Mouse (Mus musculus) urinary bladder, postnatal 4 days (tissue): Measurements from ENCODE around the gene Inpp5b.

Source experiments
- DNase-seq, 2 experiments: peaks; one replicate each; pipeline ENCODE4 v3.0.0; 2021 to 2022; ENCODE audit warnings: low spot score in 2 of 2

Gene Inpp5b

GRCm38 (mm10) chr4:124811347-124811975, 69.8 kb downstream of the Inpp5b start:
- no peak for DNase-seq

- no peak for DNase-seq
These were observed 74.3 kb downstream of the Inpp5b start for GRCm38 (mm10) chr4:124815901-124816300.

DNA sequence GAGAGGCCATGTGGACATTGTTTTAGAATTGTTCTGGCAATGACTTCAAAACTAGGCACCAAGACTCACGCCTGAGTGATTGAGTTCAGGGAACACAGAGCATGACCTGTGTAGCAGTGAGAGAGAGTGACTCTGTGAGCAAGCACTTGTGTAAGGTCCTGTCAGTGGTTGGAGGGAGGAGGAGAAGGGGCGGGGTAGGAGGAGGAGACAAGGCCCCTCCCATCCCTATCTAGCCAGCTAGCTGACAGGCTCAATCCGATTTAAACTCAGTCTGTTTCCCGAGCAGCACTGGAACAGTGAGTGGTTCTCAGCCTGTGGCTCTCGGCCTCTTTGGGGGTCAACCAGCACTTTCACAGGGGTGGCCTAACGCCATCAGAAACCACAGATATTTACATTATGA, 76.2 kb downstream of the Inpp5b start:
- DNase-seq, result no peak

DNA sequence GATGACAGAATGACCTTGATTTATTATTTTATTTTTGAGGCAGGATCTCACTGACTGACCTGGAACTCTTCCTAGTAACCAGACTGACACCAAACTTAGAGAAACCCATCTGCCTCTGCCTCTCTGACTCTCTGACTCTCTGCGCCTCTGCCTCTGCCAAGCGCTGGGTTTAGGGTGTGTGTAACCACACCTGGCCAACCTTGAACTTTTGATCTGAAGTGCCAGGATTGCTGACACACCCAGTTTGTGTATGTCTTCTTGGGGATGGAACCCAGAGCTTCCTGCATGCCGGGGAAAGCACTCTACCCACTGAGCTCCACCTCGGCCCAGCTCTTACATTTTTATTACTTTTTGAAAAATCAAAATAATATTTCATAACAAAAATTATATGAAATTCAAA, 77.2 kb downstream of the Inpp5b start:
- DNase-seq, result no peak

- no peak for DNase-seq
These were observed 83.3 kb downstream of the Inpp5b start for GRCm38 (mm10) chr4:124824967-124825366.

DNA sequence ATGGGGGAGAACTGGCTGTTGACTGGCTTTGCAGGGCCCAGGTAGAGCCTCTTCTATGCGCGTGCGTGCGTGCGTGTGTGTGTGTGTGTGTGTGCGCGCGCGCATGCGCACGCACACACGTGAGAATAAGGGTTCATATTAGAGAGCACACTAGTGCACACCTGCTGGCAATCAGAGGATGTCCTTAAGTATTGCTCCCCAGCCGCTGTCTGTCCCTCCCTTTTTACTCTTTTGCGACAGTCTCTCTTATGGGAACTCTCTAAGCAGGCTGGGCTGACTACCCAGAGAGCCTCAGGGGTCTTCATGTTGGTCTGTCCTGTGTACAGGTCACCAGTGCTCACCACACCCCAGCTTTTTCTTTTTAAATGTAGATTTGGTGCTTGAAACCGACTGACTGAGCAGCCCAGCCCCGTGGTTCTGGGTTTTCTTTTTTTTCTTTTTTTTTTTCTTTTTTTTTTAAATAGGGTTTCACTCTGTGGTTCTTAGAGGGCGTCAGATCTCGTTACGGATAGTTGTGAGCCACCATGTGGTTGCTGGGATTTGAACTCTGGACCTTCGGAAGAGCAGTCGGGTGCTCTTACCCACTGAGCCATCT, 83.8 kb downstream of the Inpp5b start:
- DNase-seq, result no peak

- DNase-seq, result no peak
These were observed 88.0 kb downstream of the Inpp5b start for GRCm38 (mm10) chr4:124829671-124830070.

GRCm38 (mm10) chr4:124832796-124833195, 91.1 kb downstream of the Inpp5b start:
- DNase-seq, result no peak

GRCm38 (mm10) chr4:124838035-124838700, 96.5 kb downstream of the Inpp5b start:
- no peak for DNase-seq

DNA sequence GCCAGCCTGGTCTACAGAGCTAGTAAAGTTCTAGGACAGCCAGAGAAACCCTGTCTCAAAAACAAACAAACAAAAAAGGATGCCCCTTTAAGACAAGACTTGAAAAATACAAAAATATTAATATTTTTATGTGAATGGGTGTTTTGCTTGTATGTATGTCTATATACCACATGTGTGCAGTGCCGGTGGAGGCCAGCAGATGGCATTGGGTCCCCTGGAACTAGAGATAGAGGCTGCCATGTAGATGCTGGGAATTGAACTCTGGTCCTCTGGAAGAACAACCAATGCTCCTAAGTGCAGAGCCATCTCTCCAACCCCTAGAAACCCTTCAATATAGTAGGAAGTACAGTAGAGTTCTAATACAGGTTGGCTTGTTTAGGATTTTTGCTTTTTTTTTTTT, 99.3 kb downstream of the Inpp5b start:
- DNase-seq, result no peak

- no peak for DNase-seq
These were observed 101.8 kb downstream of the Inpp5b start for GRCm38 (mm10) chr4:124843493-124843892.

GRCm38 (mm10) chr4:124847573-124847972, 105.9 kb downstream of the Inpp5b start:
- peak; percentile 68 to 85 for DNase-seq

DNA sequence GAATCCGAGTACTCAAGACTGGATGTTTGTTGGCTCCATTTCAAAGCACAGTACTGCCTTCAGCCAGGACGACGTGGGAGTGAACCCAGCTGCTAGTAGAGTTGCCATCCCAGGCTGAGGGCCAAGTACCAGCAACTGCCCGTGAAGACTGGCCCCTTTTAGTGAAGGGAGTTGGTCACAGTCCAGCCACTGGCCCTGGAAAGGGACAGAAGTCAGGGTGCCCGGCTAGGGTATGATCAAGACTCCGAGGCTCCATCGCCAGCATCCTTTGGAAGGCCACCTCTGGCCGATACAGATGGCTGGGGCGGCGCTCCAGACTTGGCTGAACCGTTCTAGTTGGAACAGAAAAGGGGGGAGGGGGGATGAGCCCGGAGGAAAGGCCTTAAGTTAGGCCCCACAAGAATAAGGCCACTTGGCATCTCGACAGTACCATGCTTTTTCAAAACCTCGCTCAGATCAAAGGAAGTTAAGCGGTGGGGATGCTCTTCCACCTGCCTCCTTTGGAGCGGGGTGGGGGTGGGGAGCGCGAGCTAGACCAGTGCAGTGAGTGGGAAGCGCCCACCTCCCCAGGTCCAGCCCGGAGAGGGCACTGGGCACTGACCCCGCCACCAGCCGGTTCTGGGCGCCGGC, 108.1 kb downstream of the Inpp5b start:
- DNase-seq, result peak in 1 of 2 experiments; percentile 46

- DNase-seq, result peak; percentile 91 to 94
These were observed 108.7 kb downstream of the Inpp5b start, which contains the start of gene Yrdc for GRCm38 (mm10) chr4:124850261-124850913. Gene Yrdc (plus strand): TSS chr4:124850679.
